Mouse (Mus musculus) testis, adult 2 months (tissue): ENCODE measurements around the gene Cfc1.

Experiments
- CTCF ChIP-seq: fragments of 200-500 bp; IDR thresholded peaks from 2 replicates; pipeline ENCODE4 v1.5.1; 2012; ENCODE audit warnings: low read depth, mild to moderate bottlenecking, inconsistent platforms, low read length, moderate library complexity; ENCODE audit not compliant: control insufficient read depth, insufficient read depth, insufficient replicate concordance
- POLR2A ChIP-seq: fragments of 200-500 bp; IDR thresholded peaks from 2 replicates; pipeline ENCODE4 v1.6.1; 2012; ENCODE audit warnings: low read depth, mild to moderate bottlenecking, inconsistent platforms, low read length, moderate library complexity; ENCODE audit not compliant: control insufficient read depth

GRCm38 (mm10) chr1:34505970-34506551, 29.4 kb upstream of the Cfc1 start:
- TF ChIP-seq CTCF, result no peak
- no peak for TF ChIP-seq POLR2A
